Mouse (Mus musculus) liver, postnatal 0 days (tissue): ENCODE data around the gene Atrip.

Experiments used
- CTCF ChIP-seq: sonication (generic); IDR thresholded peaks from 2 replicates; pipeline ENCODE4 v1.5.1; 2016; ENCODE audit warnings: antibody characterized with exemption, low read depth
- EP300 ChIP-seq: IDR thresholded peaks from 2 replicates; pipeline ENCODE4 v1.6.1; 2016; ENCODE audit warnings: antibody characterized with exemption, low read depth, mild to moderate bottlenecking

DNA sequence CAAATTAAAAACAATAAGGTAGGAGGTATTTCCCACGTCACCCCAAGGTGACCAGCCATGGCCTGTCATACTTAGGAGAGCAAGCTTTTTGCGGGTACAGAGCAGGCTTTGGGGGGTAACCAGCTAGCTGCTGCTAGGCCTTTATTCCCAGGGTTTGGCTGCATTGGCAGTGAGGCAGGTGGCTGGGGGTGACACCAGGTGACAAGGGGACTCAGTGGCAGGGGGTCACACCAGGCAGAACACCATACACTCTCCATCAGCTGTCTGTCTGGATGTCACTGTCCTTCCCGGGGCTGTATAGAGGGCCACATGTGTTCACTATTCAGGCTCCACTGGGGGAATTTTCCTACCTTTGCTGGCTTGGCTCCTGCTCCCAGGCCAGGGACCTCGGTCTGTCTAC lies 17.0 kb downstream of the Atrip start:
- TF ChIP-seq EP300: no peak
- no peak for TF ChIP-seq CTCF
